8 mouse cellular contexts compared by ENCODE assay signal in the genomic region with DNA sequence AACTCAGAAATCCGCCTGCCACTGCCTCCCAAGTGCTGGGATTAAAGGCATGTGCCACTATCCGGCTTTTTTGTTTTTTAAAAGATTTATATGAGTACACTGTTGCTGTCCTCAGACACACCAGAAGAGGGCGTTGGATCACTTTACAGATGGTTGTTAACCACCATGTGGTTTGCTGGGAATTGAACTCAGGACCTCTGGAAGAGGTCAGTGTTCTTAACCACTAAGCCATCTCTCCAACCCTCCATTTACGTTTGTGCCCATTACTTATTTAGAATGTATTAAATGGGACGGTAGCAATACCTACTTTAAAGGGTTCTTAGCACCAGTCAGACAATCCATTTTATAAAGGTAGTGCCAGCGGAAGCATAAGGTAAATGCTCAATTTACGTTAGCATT. TPM values are rescaled to one million over a fixed set of nuclear protein-coding genes. Genes with fewer than 3 reads are reported as not detected.
A peak's percentile ranks its signal among the peaks of the same experiment; 100 is the strongest.
DNase-seq lines count a peak whose midpoint lies in the region; ATAC-seq and TF ChIP-seq lines count a peak whose summit lies in the region.

No protein-coding gene starts in this region.

- no peaks in the 10 kb centered on the region for H3K27me3 ChIP-seq in kidney, embryonic 14.5 days (ENCODE audit: control insufficient read depth, insufficient read depth, low read length)
- no peaks in the 10 kb centered on the region for H3K27me3 ChIP-seq in embryonic facial prominence, embryonic 13.5 days
- H3K27me3 ChIP-seq in limb, embryonic 11.5 days (ENCODE audit: control insufficient read depth, insufficient read depth, low read length): no peaks in the 10 kb centered on the region
- H3K27me3 ChIP-seq in neural tube, embryonic 12.5 days (replicated peaks): no peaks in the 10 kb centered on the region

- no peaks in the 10 kb centered on the region for H3K4me1 ChIP-seq in kidney, embryonic 14.5 days (ENCODE audit: control insufficient read depth, insufficient read depth, low read length)
- peaks cover 2 to 5% of the 10 kb centered on the region in 2 experiments; a peak in 1 of 4 replicates for H3K4me1 ChIP-seq in ES-E14 (ENCODE audit: control insufficient read depth in 2 of 2, insufficient read depth in 2 of 2, low read length in 2 of 2, poor library complexity in 1 of 2)
- no peaks in the 10 kb centered on the region for H3K4me1 ChIP-seq in embryonic facial prominence, embryonic 13.5 days
- no peaks in the 10 kb centered on the region for H3K4me1 ChIP-seq in limb, embryonic 11.5 days (ENCODE audit: control insufficient read depth, insufficient read depth, low read length)
- no peaks in the 10 kb centered on the region for H3K4me1 ChIP-seq in neural tube, embryonic 12.5 days

- no peaks in the 10 kb centered on the region for H3K9me3 ChIP-seq in kidney, embryonic 14.5 days (ENCODE audit: control insufficient read depth, low read length)
- H3K9me3 ChIP-seq in ES-E14 (ENCODE audit: control insufficient read depth, insufficient read depth, low read depth, low read length): no peaks in the 10 kb centered on the region
- H3K9me3 ChIP-seq in embryonic facial prominence, embryonic 13.5 days: no peaks in the 10 kb centered on the region
- H3K9me3 ChIP-seq in limb, embryonic 11.5 days (ENCODE audit: control insufficient read depth, low read length): no peaks in the 10 kb centered on the region
- H3K9me3 ChIP-seq in neural tube, embryonic 12.5 days: no peaks in the 10 kb centered on the region

- H3K9ac ChIP-seq in kidney, embryonic 14.5 days (ENCODE audit: low read depth, low read length): peak overlapping the region; percentile 69; the same call in 1 of the 2 replicates
- H3K9ac ChIP-seq in ES-E14 (ENCODE audit: insufficient read depth, low read depth, low read length, poor library complexity, severe bottlenecking): peak overlapping the region; percentile 86; the same call in 1 of the 2 replicates
- H3K9ac ChIP-seq in embryonic facial prominence, embryonic 13.5 days: peak overlapping the region; percentile 79; the same call in 1 of the 2 replicates
- H3K9ac ChIP-seq in limb, embryonic 11.5 days (ENCODE audit: low read length): no peak overlapping the region
- no peak overlapping the region for H3K9ac ChIP-seq in neural tube, embryonic 12.5 days

- H3K27ac ChIP-seq in kidney, embryonic 14.5 days (ENCODE audit: low read depth, low read length): no peak overlapping the region
- no peak overlapping the region for H3K27ac ChIP-seq in ES-E14 (ENCODE audit: insufficient read depth, low read depth, low read length, poor library complexity, severe bottlenecking)
- no peak overlapping the region for H3K27ac ChIP-seq in embryonic facial prominence, embryonic 13.5 days
- H3K27ac ChIP-seq in limb, embryonic 11.5 days (replicated peaks; ENCODE audit: low read depth, low read length): no peak overlapping the region
- no peak overlapping the region for H3K27ac ChIP-seq in neural tube, embryonic 12.5 days

- H3K4me3 ChIP-seq in kidney, embryonic 14.5 days (ENCODE audit: low read length): peak overlapping the region; percentile 67
- peak overlapping the region; percentile 85 to 99; a peak in 3 of 4 replicates for H3K4me3 ChIP-seq in ES-E14 (ENCODE audit: insufficient read depth in 1 of 2, low read depth in 1 of 2, low read length in 2 of 2, poor library complexity in 1 of 2, severe bottlenecking in 1 of 2)
- H3K4me3 ChIP-seq in embryonic facial prominence, embryonic 13.5 days: peak overlapping the region; percentile 83
- peak overlapping the region; percentile 88 for H3K4me3 ChIP-seq in limb, embryonic 11.5 days (ENCODE audit: low read depth, low read length)
- H3K4me3 ChIP-seq in neural tube, embryonic 12.5 days: peak overlapping the region; percentile 78; the same call in 1 of the 2 replicates

- in situ Hi-C loops in ES-E14 (cut with MboI; ENCODE audit: low sequenced_read_pairs in 2 of 2, unreplicated experiment in 2 of 2): no loop called here

- H3K4me2 ChIP-seq in kidney, embryonic 14.5 days (replicated peaks; ENCODE audit: low read depth, low read length): peak overlapping the region; percentile 61
- H3K4me2 ChIP-seq in embryonic facial prominence, embryonic 13.5 days: peak overlapping the region; percentile 67
- H3K4me2 ChIP-seq in limb, embryonic 11.5 days (ENCODE audit: low read depth, severe bottlenecking): peak overlapping the region; percentile 53
- peak overlapping the region; percentile 65 for H3K4me2 ChIP-seq in neural tube, embryonic 12.5 days (replicated peaks)

- no peak for DNase-seq in kidney, adult 18-20 months
- DNase-seq in ES-E14 (ENCODE audit: low read depth, low spot score): no peak
- DNase-seq in limb, embryonic 11.5 days (ENCODE audit: low spot score): peak; percentile 32
- no peak for DNase-seq in frontal cortex, postnatal 10 days (ENCODE audit: low spot score in 2 of 2)
- DNase-seq in left cerebral cortex, adult 11 months (ENCODE audit: low spot score): no peak

- 0 out of 2 replicates have a peak, but pooled peaks have one; percentile 7 for ATAC-seq in kidney, embryonic 14.5 days (ENCODE audit: low FRiP score, low TSS enrichment)
- no peak for ATAC-seq in embryonic facial prominence, embryonic 13.5 days (ENCODE audit: insufficient number of reproducible peaks, insufficient read depth, low FRiP score, low TSS enrichment, low read depth)
- no peak for ATAC-seq in limb, embryonic 11.5 days (ENCODE audit: insufficient number of reproducible peaks, low FRiP score, low TSS enrichment, low read depth)
- ATAC-seq in neural tube, embryonic 12.5 days (ENCODE audit: low FRiP score, low read depth): peak; percentile 8; the same call in 1 of the 2 replicates

- WGBS in kidney, embryonic 14.5 days: 23% methylated on average over 7 of the region's 7 CpGs
- WGBS in embryonic facial prominence, embryonic 13.5 days: 17% methylated on average over 7 of the region's 7 CpGs
- 17% methylated on average over 7 of the region's 7 CpGs for WGBS in limb, embryonic 11.5 days
- WGBS in neural tube, embryonic 12.5 days: 24% methylated on average over 7 of the region's 7 CpGs

- H3K36me3 ChIP-seq in kidney, embryonic 14.5 days (ENCODE audit: control insufficient read depth, insufficient read depth, low read length): no peaks in the 10 kb centered on the region; the same call in 1 of the 2 replicates
- peaks cover 10% of the 10 kb centered on the region for H3K36me3 ChIP-seq in ES-E14 (ENCODE audit: control insufficient read depth, insufficient read depth, low read length, poor library complexity, severe bottlenecking)
- peaks cover 11% of the 10 kb centered on the region; the same call in 1 of the 2 replicates for H3K36me3 ChIP-seq in embryonic facial prominence, embryonic 13.5 days
- H3K36me3 ChIP-seq in limb, embryonic 11.5 days (ENCODE audit: control insufficient read depth, insufficient read depth, low read length): peaks cover 3% of the 10 kb centered on the region; the same call in 1 of the 2 replicates
- H3K36me3 ChIP-seq in neural tube, embryonic 12.5 days: peaks cover 4% of the 10 kb centered on the region; the same call in 1 of the 2 replicates

TF ChIP-seq in ES-E14, 5 proteins besides CTCF, POLR2A, EP300 and RAD21:
- TF ChIP-seq HCFC1 (IDR thresholded peaks at IDR 0.05; ENCODE audit: borderline replicate concordance, insufficient read depth, low read length) (no peak), ZNF384 (IDR thresholded peaks at IDR 0.05; ENCODE audit: low read depth, low read length) (no peak), MAFK (IDR thresholded peaks at IDR 0.05; ENCODE audit: insufficient read depth, low read depth, low read length) (no peak), CHD2 (IDR thresholded peaks at IDR 0.05; ENCODE audit: low read depth, low read length) (no peak), ZC3H11A (IDR thresholded peaks at IDR 0.05; ENCODE audit: borderline replicate concordance, low read depth, low read length) (no peak)

RNA-seq across cellular contexts. Expression of gene Kif20b, which starts 0.9 kb away (rescaled TPM):
- 70.1 and 86.2 TPM in 2 replicates for polyA plus RNA-seq in kidney, embryonic 14.5 days (2014; fragmentation: Nextera tagmentation; extraction: Ambion mirVana)
- 68.0 and 68.2 TPM in 2 replicates for total RNA-seq in ES-E14 (2012; rRNA removed)
- 72.5 and 78.7 TPM in 2 replicates for polyA plus RNA-seq in embryonic facial prominence, embryonic 13.5 days (2015; fragmentation: Nextera tagmentation; extraction: Ambion mirVana)
- polyA plus RNA-seq in limb, embryonic 11.5 days (2014; fragmentation: Nextera tagmentation; extraction: Ambion mirVana): 77.8 and 84.9 TPM in 2 replicates
- 40.6 and 41.5 TPM in 2 replicates for polyA plus RNA-seq in neural tube, embryonic 12.5 days (2016; fragmentation: Nextera tagmentation; extraction: Ambion mirVana)

RNA-seq across cellular contexts. Expression of gene Pank1, which starts 42.0 kb away (rescaled TPM):
- polyA plus RNA-seq in kidney, embryonic 14.5 days (2014; fragmentation: Nextera tagmentation; extraction: Ambion mirVana): 10.2 and 10.7 TPM in 2 replicates
- total RNA-seq in ES-E14 (2012; rRNA removed): 6.9 TPM in 2 replicates
- polyA plus RNA-seq in embryonic facial prominence, embryonic 13.5 days (2015; fragmentation: Nextera tagmentation; extraction: Ambion mirVana): 7.5 and 7.6 TPM in 2 replicates
- polyA plus RNA-seq in limb, embryonic 11.5 days (2014; fragmentation: Nextera tagmentation; extraction: Ambion mirVana): 10.4 and 10.8 TPM in 2 replicates
- polyA plus RNA-seq in neural tube, embryonic 12.5 days (2016; fragmentation: Nextera tagmentation; extraction: Ambion mirVana): 9.2 and 9.9 TPM in 2 replicates

Comparison
In these comparisons a context has a peak if more than half of its experiments do, and no peak if none do; other contexts are left out.
1. ATAC-seq: peak in kidney, embryonic 14.5 days (single experiment) and neural tube, embryonic 12.5 days (single experiment); none in embryonic facial prominence, embryonic 13.5 days (single experiment) and limb, embryonic 11.5 days (single experiment).
2. H3K9ac ChIP-seq: peak in kidney, embryonic 14.5 days (single experiment), ES-E14 (single experiment) and embryonic facial prominence, embryonic 13.5 days (single experiment); none in limb, embryonic 11.5 days (single experiment) and neural tube, embryonic 12.5 days (single experiment).
3. Peak in every context shown above with its lines, with median percentiles within 50 percentile points of each other: H3K4me2 ChIP-seq and H3K4me3 ChIP-seq.